Mouse (Mus musculus): Measurements from ENCODE around the gene Ppp1r14d. TPM values are rescaled to one million over a fixed set of nuclear protein-coding genes. Genes with fewer than 3 reads are reported as not detected.

Ppp1r14d gene
- polyA plus RNA-seq (2016; fragmentation: Nextera tagmentation; extraction: Ambion mirVana) = not detected in 2 replicates

- Histone ChIP-seq H3K27ac (no peak within 1 kb of the TSS), H3K4me3 (replicated peaks) (no peak within 1 kb of the TSS), H3K9me3 (no peaks in the 10 kb centered on the region), H3K9ac (no peak within 1 kb of the TSS), H3K4me2 (no peak within 1 kb of the TSS), H3K36me3 (replicated peaks) (no peaks in the 10 kb centered on the region), H3K27me3 (peaks cover 27% of the 10 kb centered on the region), H3K4me1 (no peaks in the 10 kb centered on the region)
- no peak for ATAC-seq (ENCODE audit: low FRiP score)
- WGBS = 71% methylated on average over 6 of the region's 6 CpGs
Measured at GRCm38 (mm10) chr2:119229775-119230704, at the start of gene Ppp1r14d. TSS of gene Ppp1r14d (minus strand) at chr2:119229906.

GRCm38 (mm10) chr2:119277810-119278209 is 48.1 kb upstream of the Ppp1r14d start:
- Histone ChIP-seq H3K4me1 (no peaks in the 10 kb centered on the region), H3K4me3 (replicated peaks) (no peak overlapping the region)

GRCm38 (mm10) chr2:119276926-119277325 is 47.2 kb upstream of the Ppp1r14d start:
- Histone ChIP-seq H3K9ac (no peak overlapping the region), H3K27ac (no peak overlapping the region), H3K36me3 (replicated peaks) (no peaks in the 10 kb centered on the region), H3K4me1 (no peaks in the 10 kb centered on the region), H3K27me3 (peaks cover under 1% of the 10 kb centered on the region; the same call in 1 of the 2 replicates), H3K4me3 (replicated peaks) (no peak overlapping the region), H3K9me3 (no peaks in the 10 kb centered on the region), H3K4me2 (no peak overlapping the region)
- no peak for ATAC-seq (ENCODE audit: low FRiP score)
- WGBS = 82% methylated on average over 7 of the region's 7 CpGs

More at GRCm38 (mm10) chr2:119277810-119278209, 48.1 kb upstream of the Ppp1r14d start:
- Histone ChIP-seq H3K4me2 (no peak overlapping the region), H3K36me3 (replicated peaks) (no peaks in the 10 kb centered on the region), H3K9me3 (no peaks in the 10 kb centered on the region), H3K27me3 (no peaks in the 10 kb centered on the region; the same call in 1 of the 2 replicates), H3K9ac (no peak overlapping the region), H3K27ac (no peak overlapping the region)
- WGBS = 88% methylated on average over 23 of the region's 23 CpGs
- no peak for ATAC-seq (ENCODE audit: low FRiP score)

- no peak overlapping the region for H3K4me2 ChIP-seq
- H3K9ac ChIP-seq = no peak overlapping the region
- peaks cover 5% of the 10 kb centered on the region; the same call in 1 of the 2 replicates for H3K4me1 ChIP-seq
- H3K9me3 ChIP-seq = no peaks in the 10 kb centered on the region
- peaks cover 22% of the 10 kb centered on the region for H3K27me3 ChIP-seq
- ATAC-seq (ENCODE audit: low FRiP score) = no peak
- no peak overlapping the region for H3K27ac ChIP-seq
- no peak overlapping the region for H3K4me3 ChIP-seq (replicated peaks)
- WGBS = 80% methylated on average over 1 of the region's 1 CpGs
- H3K36me3 ChIP-seq (replicated peaks) = no peaks in the 10 kb centered on the region
Measured at GRCm38 (mm10) chr2:119274126-119274525, 44.4 kb upstream of the Ppp1r14d start.

GRCm38 (mm10) chr2:119270643-119271331 is 41.1 kb upstream of the Ppp1r14d start, which contains the start of gene Rhov:
TSS of gene Rhov (minus strand) at chr2:119271272.
- no peaks in the 10 kb centered on the region for H3K36me3 ChIP-seq (replicated peaks)
- no peaks in the 10 kb centered on the region for H3K9me3 ChIP-seq
- H3K4me1 ChIP-seq = peaks cover 5% of the 10 kb centered on the region; the same call in 1 of the 2 replicates
- H3K27ac ChIP-seq = no peak within 1 kb of the TSS
- peak within 1 kb of the TSS; percentile 64 for H3K4me3 ChIP-seq (replicated peaks)
- ATAC-seq (ENCODE audit: low FRiP score) = peak; percentile 91
- H3K27me3 ChIP-seq = peaks cover 34% of the 10 kb centered on the region
- under 1% methylated on average over 49 of the region's 49 CpGs for WGBS
- H3K9ac ChIP-seq = peak within 1 kb of the TSS; percentile 73
- peak within 1 kb of the TSS; percentile 92 for H3K4me2 ChIP-seq

- Histone ChIP-seq H3K4me1 (peaks cover 5% of the 10 kb centered on the region; the same call in 1 of the 2 replicates), H3K9me3 (no peaks in the 10 kb centered on the region), H3K9ac (peak overlapping the region; percentile 73), H3K27me3 (peaks cover 34% of the 10 kb centered on the region), H3K27ac (no peak overlapping the region), H3K36me3 (replicated peaks) (no peaks in the 10 kb centered on the region), H3K4me2 (peak overlapping the region; percentile 92), H3K4me3 (replicated peaks) (peak overlapping the region; percentile 64)
- WGBS = 41% methylated on average over 9 of the region's 9 CpGs
- peak; percentile 15; the same call in 1 of the 2 replicates for ATAC-seq (ENCODE audit: low FRiP score)
Measured at GRCm38 (mm10) chr2:119270286-119270642, 40.6 kb upstream of the Ppp1r14d start.

- Histone ChIP-seq H3K27me3 (peaks cover 21% of the 10 kb centered on the region), H3K4me3 (replicated peaks) (no peak overlapping the region), H3K4me2 (no peak overlapping the region), H3K4me1 (0 out of 2 replicates have a peak, but pooled peaks cover 4% of the 10 kb centered on the region), H3K36me3 (replicated peaks) (no peaks in the 10 kb centered on the region), H3K9ac (no peak overlapping the region), H3K27ac (no peak overlapping the region), H3K9me3 (no peaks in the 10 kb centered on the region)
- no peak for ATAC-seq (ENCODE audit: low FRiP score)
- 85% methylated on average over 5 of the region's 5 CpGs for WGBS
Measured at GRCm38 (mm10) chr2:119263813-119264212, 34.1 kb upstream of the Ppp1r14d start.

- H3K27me3 ChIP-seq = peaks cover 13% of the 10 kb centered on the region; the same call in 1 of the 2 replicates
- 46% methylated on average over 8 of the region's 8 CpGs for WGBS
- ATAC-seq (ENCODE audit: low FRiP score) = no peak
Measured at GRCm38 (mm10) chr2:119262978-119263377, 33.3 kb upstream of the Ppp1r14d start.

GRCm38 (mm10) chr2:119261326-119261725 is 31.6 kb upstream of the Ppp1r14d start:
- H3K27ac ChIP-seq = no peak overlapping the region
- ATAC-seq (ENCODE audit: low FRiP score) = no peak
- H3K36me3 ChIP-seq (replicated peaks) = no peaks in the 10 kb centered on the region
- H3K4me3 ChIP-seq (replicated peaks) = no peak overlapping the region
- H3K4me2 ChIP-seq = no peak overlapping the region
- 0 out of 2 replicates have a peak, but pooled peaks cover 12% of the 10 kb centered on the region for H3K27me3 ChIP-seq
- H3K9ac ChIP-seq = no peak overlapping the region
- 0 out of 2 replicates have a peak, but pooled peaks cover 4% of the 10 kb centered on the region for H3K4me1 ChIP-seq
- WGBS = 58% methylated on average over 2 of the region's 2 CpGs
- H3K9me3 ChIP-seq = no peaks in the 10 kb centered on the region

More at GRCm38 (mm10) chr2:119262978-119263377, 33.3 kb upstream of the Ppp1r14d start:
- Histone ChIP-seq H3K9me3 (no peaks in the 10 kb centered on the region), H3K27ac (no peak overlapping the region), H3K36me3 (replicated peaks) (no peaks in the 10 kb centered on the region), H3K9ac (no peak overlapping the region), H3K4me2 (no peak overlapping the region), H3K4me3 (replicated peaks) (no peak overlapping the region), H3K4me1 (0 out of 2 replicates have a peak, but pooled peaks cover 4% of the 10 kb centered on the region)

GRCm38 (mm10) chr2:119260518-119260917 is 30.8 kb upstream of the Ppp1r14d start:
- WGBS = 74% methylated on average over 1 of the region's 1 CpGs
- Histone ChIP-seq H3K9me3 (no peaks in the 10 kb centered on the region), H3K9ac (no peak overlapping the region), H3K27me3 (0 out of 2 replicates have a peak, but pooled peaks cover 12% of the 10 kb centered on the region), H3K36me3 (replicated peaks) (no peaks in the 10 kb centered on the region), H3K4me2 (no peak overlapping the region), H3K27ac (no peak overlapping the region), H3K4me1 (0 out of 2 replicates have a peak, but pooled peaks cover 4% of the 10 kb centered on the region), H3K4me3 (replicated peaks) (no peak overlapping the region)
- no peak for ATAC-seq (ENCODE audit: low FRiP score)

GRCm38 (mm10) chr2:119254976-119255375 is 25.3 kb upstream of the Ppp1r14d start:
- H3K9me3 ChIP-seq = no peaks in the 10 kb centered on the region
- no peaks in the 10 kb centered on the region for H3K36me3 ChIP-seq (replicated peaks)
- H3K27ac ChIP-seq = no peak overlapping the region
- H3K4me3 ChIP-seq (replicated peaks) = no peak overlapping the region
- H3K27me3 ChIP-seq = peaks cover 21% of the 10 kb centered on the region
- H3K9ac ChIP-seq = no peak overlapping the region
- H3K4me2 ChIP-seq = no peak overlapping the region
- 7% methylated on average over 7 of the region's 7 CpGs for WGBS
- peaks cover 4% of the 10 kb centered on the region; the same call in 1 of the 2 replicates for H3K4me1 ChIP-seq
- no peak for ATAC-seq (ENCODE audit: low FRiP score)
